Mouse (Mus musculus): ENCODE results near the gene Fbl.
"Not testable (repeated sequence)": the region's sequence is repeated elsewhere in the genome, so short reads cannot be mapped to it uniquely, and the experiment has no call there.

Gene Fbl

GRCm38 (mm10) chr7:28169489-28170422, at the start of gene Fbl:
TSS of gene Fbl (plus strand) at chr7:28169710.
- in situ Hi-C loops (cut with MboI; ENCODE audit: low pct_unique_long_range_greater_than_20kb in 1 of 2, low sequenced_read_pairs in 2 of 2, unreplicated experiment in 1 of 2): loop anchor here in 1 of 2 experiments (10.0 kb wide), 1 partner anchor 115 kb away; the partner anchor contains the start of gene Psmc4

GRCm38 (mm10) chr7:28129166-28129565, 40.3 kb upstream of the Fbl start, which contains the start of gene 9530053A07Rik:
TSS of gene 9530053A07Rik (plus strand) at chr7:28129466.
- in situ Hi-C loops (cut with MboI; ENCODE audit: low pct_unique_long_range_greater_than_20kb in 1 of 2, low sequenced_read_pairs in 2 of 2, unreplicated experiment in 1 of 2): no loop called here

GRCm38 (mm10) chr7:28137613-28138012, 31.9 kb upstream of the Fbl start:
- in situ Hi-C loops (cut with MboI; ENCODE audit: low pct_unique_long_range_greater_than_20kb in 1 of 2, low sequenced_read_pairs in 2 of 2, unreplicated experiment in 1 of 2): no loop called here

- in situ Hi-C loops (cut with MboI; ENCODE audit: low pct_unique_long_range_greater_than_20kb in 1 of 2, low sequenced_read_pairs in 2 of 2, unreplicated experiment in 1 of 2): loop anchor here in 1 of 2 experiments (10.0 kb wide), 1 partner anchor 63 kb away; no protein-coding TSS in a partner anchor
Observed at GRCm38 (mm10) chr7:28148263-28148662, 21.2 kb upstream of the Fbl start.

DNA sequence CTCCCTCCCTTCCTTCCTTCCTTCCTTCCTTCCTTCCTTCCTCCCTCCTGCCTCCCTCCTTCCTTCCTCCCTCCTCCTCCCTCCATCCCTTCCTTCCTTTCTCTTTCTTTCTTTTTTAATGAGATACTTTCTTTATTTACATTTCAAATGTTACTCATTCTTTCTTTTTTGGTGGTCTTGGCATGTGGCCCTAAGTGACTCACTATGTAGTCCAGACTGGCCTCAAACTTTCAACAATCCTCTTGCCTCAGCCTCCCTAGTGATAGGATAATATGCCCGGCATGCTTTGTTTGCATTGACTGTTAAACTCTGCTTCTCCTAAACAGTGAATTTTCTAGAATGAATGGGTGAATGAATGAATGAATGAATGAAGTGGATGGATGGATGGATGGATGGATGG, 19.7 kb upstream of the Fbl start:
- in situ Hi-C loops (cut with MboI; ENCODE audit: low pct_unique_long_range_greater_than_20kb in 1 of 2, low sequenced_read_pairs in 2 of 2, unreplicated experiment in 1 of 2): loop anchor here in 1 of 2 experiments (10.0 kb wide), 1 partner anchor 65 kb away; no protein-coding TSS in a partner anchor

DNA sequence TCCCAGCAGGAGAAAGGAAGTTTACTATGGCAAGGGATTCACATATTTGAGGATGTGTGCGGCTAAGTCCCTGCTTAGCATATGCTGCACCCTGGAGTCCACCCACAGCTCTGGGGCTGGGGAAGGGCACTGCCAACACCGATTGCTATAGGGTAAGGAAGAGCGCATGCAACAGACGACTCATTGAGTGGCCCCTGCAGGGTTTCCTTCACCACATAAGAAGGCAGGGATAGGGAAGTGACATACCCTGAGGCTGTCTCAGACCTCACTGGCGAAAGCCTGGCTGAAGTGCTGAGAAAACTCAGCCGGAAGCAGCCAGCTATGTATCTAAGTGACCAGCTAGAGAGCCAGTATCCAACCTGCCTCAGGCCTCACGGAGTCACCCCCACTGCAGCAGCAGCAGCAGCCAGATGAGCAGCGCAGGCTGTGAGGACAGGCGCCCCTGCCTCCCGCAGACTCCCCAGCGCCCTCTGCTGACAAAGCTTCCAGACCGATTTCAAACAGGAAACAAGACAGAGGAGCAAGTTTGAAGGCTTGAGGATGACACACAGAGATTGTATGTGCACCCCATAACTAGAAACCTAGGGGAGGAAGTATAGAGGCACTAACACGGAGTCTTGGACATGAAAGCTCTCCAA, 17.8 kb upstream of the Fbl start:
- in situ Hi-C loops (cut with MboI; ENCODE audit: low pct_unique_long_range_greater_than_20kb in 1 of 2, low sequenced_read_pairs in 2 of 2, unreplicated experiment in 1 of 2): no loop called here

- in situ Hi-C loops (cut with MboI; ENCODE audit: low pct_unique_long_range_greater_than_20kb in 1 of 2, low sequenced_read_pairs in 2 of 2, unreplicated experiment in 1 of 2): not testable (repeated sequence)
Observed at GRCm38 (mm10) chr7:28153595-28153994, 15.9 kb upstream of the Fbl start.

GRCm38 (mm10) chr7:28159292-28159691, 10.2 kb upstream of the Fbl start:
- in situ Hi-C loops (cut with MboI; ENCODE audit: low pct_unique_long_range_greater_than_20kb in 1 of 2, low sequenced_read_pairs in 2 of 2, unreplicated experiment in 1 of 2): no loop called here

GRCm38 (mm10) chr7:28159893-28160292, 9.6 kb upstream of the Fbl start:
- in situ Hi-C loops (cut with MboI; ENCODE audit: low pct_unique_long_range_greater_than_20kb in 1 of 2, low sequenced_read_pairs in 2 of 2, unreplicated experiment in 1 of 2): loop anchor here in 1 of 2 experiments (10.0 kb wide), 1 partner anchor 105 kb away; the partner anchor contains the start of gene Psmc4

- in situ Hi-C loops (cut with MboI; ENCODE audit: low pct_unique_long_range_greater_than_20kb in 1 of 2, low sequenced_read_pairs in 2 of 2, unreplicated experiment in 1 of 2): loop anchor here in 1 of 2 experiments (10.0 kb wide), 1 partner anchor 106 kb away; the partner anchor contains the start of gene Psmc4
Observed at GRCm38 (mm10) chr7:28161163-28161749, 8.3 kb upstream of the Fbl start.

- in situ Hi-C loops (cut with MboI; ENCODE audit: low pct_unique_long_range_greater_than_20kb in 1 of 2, low sequenced_read_pairs in 2 of 2, unreplicated experiment in 1 of 2): loop anchor here in 1 of 2 experiments (10.0 kb wide), 1 partner anchor 111 kb away; the partner anchor contains the start of gene Psmc4
Observed at GRCm38 (mm10) chr7:28165406-28165805, 4.1 kb upstream of the Fbl start.

GRCm38 (mm10) chr7:28168320-28169115, 992 bp upstream of the Fbl start:
- in situ Hi-C loops (cut with MboI; ENCODE audit: low pct_unique_long_range_greater_than_20kb in 1 of 2, low sequenced_read_pairs in 2 of 2, unreplicated experiment in 1 of 2): loop anchor here in 1 of 2 experiments (10.0 kb wide), 1 partner anchor 114 kb away; the partner anchor contains the start of gene Psmc4

- in situ Hi-C loops (cut with MboI; ENCODE audit: low pct_unique_long_range_greater_than_20kb in 1 of 2, low sequenced_read_pairs in 2 of 2, unreplicated experiment in 1 of 2): no loop called here
Observed at GRCm38 (mm10) chr7:28175358-28175757, 5.8 kb downstream of the Fbl start.

GRCm38 (mm10) chr7:28179228-28179627, 9.7 kb downstream of the Fbl start, which contains the start of gene Dyrk1b:
TSS of gene Dyrk1b (plus strand) at chr7:28179469.
- in situ Hi-C loops (cut with MboI; ENCODE audit: low pct_unique_long_range_greater_than_20kb in 1 of 2, low sequenced_read_pairs in 2 of 2, unreplicated experiment in 1 of 2): no loop called here

- in situ Hi-C loops (cut with MboI; ENCODE audit: low pct_unique_long_range_greater_than_20kb in 1 of 2, low sequenced_read_pairs in 2 of 2, unreplicated experiment in 1 of 2): no loop called here
Observed at GRCm38 (mm10) chr7:28179741-28180377, 10.3 kb downstream of the Fbl start.

- in situ Hi-C loops (cut with MboI; ENCODE audit: low pct_unique_long_range_greater_than_20kb in 1 of 2, low sequenced_read_pairs in 2 of 2, unreplicated experiment in 1 of 2): no loop called here
Observed at GRCm38 (mm10) chr7:28180890-28181289, 11.4 kb downstream of the Fbl start.

GRCm38 (mm10) chr7:28181376-28181775, 11.9 kb downstream of the Fbl start:
- in situ Hi-C loops (cut with MboI; ENCODE audit: low pct_unique_long_range_greater_than_20kb in 1 of 2, low sequenced_read_pairs in 2 of 2, unreplicated experiment in 1 of 2): no loop called here
